Mouse (Mus musculus) yolk sac, embryonic 10.5 days (tissue): ENCODE measurements around the gene Fam57a.

ENCODE experiments used
- DNase-seq: peaks from one replicate; pipeline ENCODE4 v3.0.0-alpha.2; 2017; ENCODE audit warnings: low spot score

Fam57a gene

DNA sequence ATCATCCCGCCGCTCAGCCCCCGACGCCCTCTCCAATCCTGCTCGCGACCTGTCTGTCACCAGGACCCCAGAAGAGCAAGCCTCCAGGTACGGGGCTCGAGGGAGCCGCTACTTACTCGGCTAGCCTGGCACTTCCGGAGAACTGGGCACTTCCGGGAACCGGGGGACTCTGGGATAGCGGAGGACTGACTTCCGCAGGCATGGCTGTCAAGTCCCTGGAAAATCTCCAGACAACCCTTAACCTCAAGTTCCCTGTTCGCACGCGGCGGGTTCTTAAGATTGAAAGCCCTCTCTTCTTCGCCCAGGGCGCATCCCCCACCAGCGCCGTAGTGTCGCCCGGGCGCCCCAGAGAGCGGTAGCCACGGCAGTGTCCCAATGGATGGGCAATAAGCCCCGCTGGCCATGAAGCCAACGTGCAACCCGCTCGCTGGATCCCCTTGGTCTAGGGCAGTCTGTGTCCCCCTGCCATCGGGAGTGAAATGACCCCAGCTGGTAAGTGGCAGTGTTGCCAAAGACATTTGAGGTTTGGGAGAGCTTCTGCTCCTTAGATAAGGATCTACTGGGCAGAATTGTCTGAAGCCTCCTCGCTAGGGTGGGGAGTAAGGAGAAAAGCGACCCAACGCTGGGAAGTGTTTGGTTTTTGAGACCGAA is at the start of gene Fam57a, which contains the start of gene Vps53:
Gene Fam57a, plus strand, starts transcription at position 177 of the 651 bp plus-strand sequence.
Gene Vps53, minus strand, starts transcription at position 153 of the 651 bp plus-strand sequence.
- DNase-seq = peak; percentile 91

GRCm38 (mm10) chr11:76130859-76131258 is 48.6 kb upstream of the Fam57a start:
- DNase-seq = no peak

DNA sequence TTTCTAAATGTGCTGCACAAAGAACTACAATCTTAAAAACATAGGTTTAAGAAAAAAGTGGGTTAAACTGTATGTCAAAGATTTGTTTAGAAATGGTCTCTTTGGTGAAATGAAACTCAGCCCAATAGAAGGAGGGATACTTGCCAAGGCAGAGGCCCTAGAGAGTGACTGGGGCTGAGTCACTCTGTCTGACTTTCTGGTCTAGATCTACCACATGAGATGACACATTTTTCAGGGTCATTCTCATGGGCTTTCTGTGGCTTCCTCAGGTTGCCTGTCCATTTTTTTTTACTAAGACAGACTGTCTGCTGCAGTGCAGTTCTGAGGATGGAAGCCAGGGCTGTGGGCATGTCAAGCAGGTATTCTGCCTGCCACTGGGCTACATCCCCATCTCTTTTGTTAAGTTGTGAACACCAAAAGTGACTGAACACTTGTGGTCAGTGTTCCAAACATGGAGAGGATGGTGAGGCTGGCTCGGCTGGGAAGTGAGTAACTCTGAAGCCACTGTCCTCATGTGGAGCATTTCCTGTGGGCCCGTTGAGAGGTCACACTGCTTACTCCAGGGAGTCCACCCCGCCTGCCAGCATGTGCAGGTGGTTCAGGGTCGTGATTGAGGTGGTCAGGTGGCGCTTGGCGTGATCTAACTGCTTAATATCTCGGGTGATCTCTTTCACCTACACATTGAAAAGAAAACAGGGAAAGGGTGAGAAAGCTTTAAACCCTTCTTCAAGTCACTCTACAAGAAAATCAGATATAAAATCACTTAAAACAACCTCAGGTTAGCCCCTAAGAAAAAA is 43.6 kb upstream of the Fam57a start:
- DNase-seq = no peak

DNA sequence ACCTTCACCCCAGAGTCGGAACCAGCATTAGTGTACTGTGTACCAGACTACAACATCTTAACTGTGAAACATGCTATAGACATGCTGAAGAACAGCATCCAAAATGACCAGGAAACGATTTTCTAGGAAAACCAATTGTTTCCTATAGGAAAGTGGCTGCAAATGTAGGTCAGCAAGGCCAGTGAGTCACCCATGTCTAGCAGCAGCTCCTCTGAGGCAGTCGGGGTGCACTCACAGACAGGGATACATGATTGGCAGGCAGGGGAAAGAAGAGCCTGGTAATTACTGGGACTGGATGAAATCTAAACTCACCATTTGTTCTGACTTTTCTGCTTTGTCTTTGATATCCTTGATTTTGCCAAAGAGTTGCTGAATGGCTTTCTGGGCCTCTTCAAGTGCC is 41.5 kb upstream of the Fam57a start:
- DNase-seq = no peak

GRCm38 (mm10) chr11:76144386-76144785 is 35.1 kb upstream of the Fam57a start:
- DNase-seq = no peak

GRCm38 (mm10) chr11:76145169-76145568 is 34.3 kb upstream of the Fam57a start:
- DNase-seq = no peak

DNA sequence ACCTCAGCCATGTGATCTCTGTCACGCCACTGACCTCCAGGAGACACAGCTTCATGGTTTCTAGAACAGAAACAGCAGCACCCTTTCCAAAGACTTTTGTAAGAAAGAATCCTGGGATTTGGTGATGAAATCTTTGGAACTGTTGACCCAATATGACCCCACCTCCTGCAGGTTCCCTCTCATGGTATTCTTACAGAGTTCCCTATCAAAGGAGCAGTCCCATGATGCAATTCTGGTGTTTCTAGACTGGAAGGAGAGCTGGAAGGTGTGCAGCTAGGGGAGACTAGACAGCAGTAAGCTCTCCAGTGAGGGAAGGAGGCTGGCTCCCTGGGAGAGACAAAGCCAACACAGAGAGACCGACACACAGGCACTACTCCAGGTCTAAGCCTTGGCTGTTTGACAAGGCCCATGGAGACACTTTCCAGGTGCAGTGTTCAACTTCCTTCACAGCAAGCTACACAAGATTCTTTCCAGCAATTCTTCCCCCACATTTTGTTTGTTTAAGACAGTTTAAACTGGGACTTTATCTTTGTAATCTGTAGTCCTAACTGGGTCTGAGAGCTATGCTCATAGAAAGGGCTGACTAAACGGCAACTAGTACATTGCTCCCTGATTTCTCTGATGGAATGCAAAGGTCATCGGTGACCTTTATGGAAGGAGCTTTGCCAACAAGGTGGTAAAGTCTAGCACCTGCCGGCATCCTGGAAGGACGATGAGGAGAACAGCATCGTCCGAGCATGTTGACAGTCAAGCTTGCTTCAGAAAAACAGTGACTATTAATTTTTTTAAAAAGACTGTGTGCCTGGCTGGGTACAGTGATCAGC is 33.1 kb upstream of the Fam57a start:
- peak; percentile 19 for DNase-seq

DNA sequence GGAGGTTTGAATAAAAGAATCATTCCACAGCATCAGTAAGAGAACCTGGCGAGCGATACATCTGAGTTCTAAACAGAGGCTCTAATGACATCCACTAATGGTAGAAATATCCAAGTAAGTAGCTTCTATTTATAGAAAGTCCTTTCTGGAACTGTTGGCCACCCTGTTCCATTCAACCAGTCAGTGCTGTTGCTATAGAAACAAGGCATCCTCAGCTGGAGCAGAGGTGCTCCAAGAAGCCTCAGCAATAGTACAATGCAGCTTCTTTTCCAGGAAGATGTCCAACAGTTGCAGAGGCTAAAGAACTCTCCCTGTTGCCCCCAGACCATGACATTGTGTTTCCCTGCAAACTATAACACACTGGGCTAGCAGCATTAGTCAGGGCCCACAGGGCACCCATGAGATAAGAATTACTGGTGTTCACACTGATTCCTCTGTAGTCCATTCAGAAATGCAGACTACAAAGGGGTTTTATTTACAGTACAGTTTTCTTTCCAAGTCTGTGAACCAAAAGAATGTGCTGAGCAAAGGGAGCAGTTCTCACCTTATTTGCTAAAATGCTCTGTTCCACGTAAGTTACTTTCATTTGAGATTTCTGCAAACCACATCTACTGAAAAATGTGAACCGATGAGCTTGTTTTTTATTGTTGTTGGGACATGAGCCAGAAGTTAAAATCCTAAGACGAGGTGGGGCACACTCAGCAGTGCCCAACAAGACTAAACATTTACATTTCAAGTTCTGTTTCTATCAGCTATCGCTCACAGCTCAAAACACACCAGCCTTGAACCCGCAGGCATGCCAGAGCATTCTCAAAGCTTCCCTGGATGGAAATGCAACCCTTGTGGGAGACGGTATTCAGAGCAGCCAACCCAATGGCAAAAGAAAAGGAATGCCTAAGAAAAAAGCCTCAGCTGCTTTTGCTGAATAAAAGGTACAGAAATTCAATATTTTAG is 31.1 kb upstream of the Fam57a start:
- DNase-seq = no peak

DNA sequence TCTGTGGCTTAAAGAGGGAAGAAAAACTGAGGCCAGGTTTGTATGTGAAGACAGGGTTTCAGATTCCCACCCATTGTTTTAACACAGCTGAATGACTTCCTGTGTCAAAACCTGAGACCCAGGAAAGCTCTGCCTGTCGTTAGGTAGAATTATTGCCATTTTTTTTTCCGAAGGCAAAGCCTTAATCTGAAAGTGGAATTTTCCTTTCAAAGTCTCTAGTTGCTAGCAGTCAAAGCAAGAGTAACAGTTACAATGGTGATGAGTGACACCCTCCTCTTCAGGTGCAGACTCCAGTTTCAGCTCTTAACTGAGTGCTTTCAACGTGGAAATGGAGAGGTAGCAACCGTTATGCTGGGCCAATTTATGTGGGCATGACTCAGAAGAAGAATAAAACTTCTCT is 28.5 kb upstream of the Fam57a start:
- no peak for DNase-seq

GRCm38 (mm10) chr11:76153236-76153951 is 26.1 kb upstream of the Fam57a start:
- DNase-seq = no peak

- no peak for DNase-seq
These were observed 25.3 kb upstream of the Fam57a start for GRCm38 (mm10) chr11:76154200-76154599.

DNA sequence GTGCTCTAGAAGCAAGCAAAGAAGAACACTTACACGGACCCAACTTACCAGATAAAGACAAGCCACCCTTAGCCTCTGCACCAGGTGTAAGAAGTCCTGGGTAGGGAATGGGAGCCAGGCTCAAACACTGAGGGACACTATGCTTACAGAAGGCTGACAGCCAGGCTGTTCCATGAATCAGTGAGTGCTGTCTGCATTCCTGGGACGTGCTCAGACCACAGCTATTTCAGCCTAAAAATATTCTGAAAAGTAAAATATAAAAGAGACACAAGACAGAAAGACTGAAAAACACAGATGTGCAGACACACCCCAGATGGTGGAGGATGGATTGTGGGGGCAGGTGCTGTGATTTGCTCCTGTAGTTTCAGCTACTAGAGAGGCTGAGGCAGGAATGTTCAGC is 24.6 kb upstream of the Fam57a start:
- DNase-seq = no peak

- DNase-seq = no peak
These were observed 21.1 kb upstream of the Fam57a start for GRCm38 (mm10) chr11:76158375-76158774.

GRCm38 (mm10) chr11:76160251-76160650 is 19.2 kb upstream of the Fam57a start:
- DNase-seq = no peak

GRCm38 (mm10) chr11:76166657-76167056 is 12.8 kb upstream of the Fam57a start:
- no peak for DNase-seq

DNA sequence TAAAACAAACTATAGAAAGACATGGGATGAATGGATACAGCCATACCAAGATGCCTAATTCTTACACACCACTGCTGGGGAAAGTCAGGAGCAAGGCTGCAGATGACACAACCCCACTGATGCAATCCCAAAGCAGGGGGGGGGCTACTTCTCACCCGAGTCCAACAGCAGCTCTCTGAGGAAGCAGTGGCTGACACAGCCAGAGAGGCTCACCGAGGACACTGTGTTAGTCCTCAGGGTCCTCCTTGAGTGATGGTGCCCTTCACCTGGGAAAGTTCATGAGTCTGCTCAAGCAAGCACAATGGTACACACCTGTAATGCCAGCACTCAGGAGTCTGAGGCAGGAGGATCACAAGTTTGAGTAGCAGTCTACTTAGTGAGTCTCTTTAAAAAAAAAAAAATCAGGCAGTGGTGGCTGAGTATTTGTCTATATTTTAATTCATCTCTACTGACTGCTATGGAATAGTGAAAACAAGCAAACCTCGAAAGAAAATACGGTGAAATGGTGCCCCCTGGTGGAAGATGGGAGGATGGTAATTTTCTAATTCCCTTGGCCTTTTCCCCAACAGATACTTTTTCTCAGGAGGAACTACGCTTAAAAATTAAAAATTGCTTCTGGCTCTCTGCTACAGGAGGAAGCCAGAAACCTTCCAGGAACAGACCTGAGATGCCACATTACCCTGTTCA is 12.2 kb upstream of the Fam57a start:
- peak; percentile 53 for DNase-seq

GRCm38 (mm10) chr11:76168976-76169375 is 10.5 kb upstream of the Fam57a start:
- DNase-seq = no peak

GRCm38 (mm10) chr11:76170207-76170606 is 9.3 kb upstream of the Fam57a start:
- no peak for DNase-seq

DNA sequence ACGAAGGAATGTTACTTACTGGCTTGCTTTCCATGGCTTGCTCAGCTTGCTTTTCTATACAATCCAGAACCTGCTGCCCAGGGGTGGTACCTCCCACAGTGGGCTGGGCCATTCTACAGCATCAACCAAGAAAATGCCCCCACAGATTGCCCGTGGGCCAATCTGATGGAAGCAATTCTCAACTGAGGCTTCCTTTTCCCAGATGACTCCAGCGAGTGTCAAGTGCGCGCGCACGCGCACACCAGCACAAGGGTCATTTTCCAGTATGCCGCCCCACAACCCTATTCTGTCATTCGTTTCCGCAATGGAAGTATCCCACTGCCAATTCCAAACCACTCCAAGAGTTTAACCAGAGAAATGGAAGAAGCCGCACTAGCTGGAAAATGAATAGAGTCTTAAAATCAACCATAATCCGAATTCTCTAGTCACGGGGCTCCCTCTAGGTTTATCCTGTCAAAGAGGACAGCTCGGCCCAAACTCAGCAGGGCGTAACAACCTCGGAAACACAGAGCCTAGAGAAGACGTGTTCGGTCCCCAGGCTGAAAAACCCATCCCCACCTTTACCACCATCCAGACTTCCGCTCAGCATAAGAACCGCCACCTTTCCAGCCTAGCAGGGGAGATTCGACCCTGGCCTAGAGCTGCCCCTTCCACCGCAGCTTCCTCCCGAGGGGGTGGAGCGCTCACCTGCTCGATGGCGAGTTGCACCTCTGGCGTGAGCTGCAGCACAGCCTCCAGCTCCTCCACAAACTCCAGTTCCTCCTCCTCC is 561 bp upstream of the Fam57a start:
- DNase-seq = peak; percentile 48
